Mouse (Mus musculus): ENCODE data around the gene Hand1.
A peak's percentile ranks its signal among the peaks of the same experiment; 100 is the strongest.
"Not testable (repeated sequence)": the region's sequence is repeated elsewhere in the genome, so short reads cannot be mapped to it uniquely, and the experiment has no call there.

Gene Hand1

DNA sequence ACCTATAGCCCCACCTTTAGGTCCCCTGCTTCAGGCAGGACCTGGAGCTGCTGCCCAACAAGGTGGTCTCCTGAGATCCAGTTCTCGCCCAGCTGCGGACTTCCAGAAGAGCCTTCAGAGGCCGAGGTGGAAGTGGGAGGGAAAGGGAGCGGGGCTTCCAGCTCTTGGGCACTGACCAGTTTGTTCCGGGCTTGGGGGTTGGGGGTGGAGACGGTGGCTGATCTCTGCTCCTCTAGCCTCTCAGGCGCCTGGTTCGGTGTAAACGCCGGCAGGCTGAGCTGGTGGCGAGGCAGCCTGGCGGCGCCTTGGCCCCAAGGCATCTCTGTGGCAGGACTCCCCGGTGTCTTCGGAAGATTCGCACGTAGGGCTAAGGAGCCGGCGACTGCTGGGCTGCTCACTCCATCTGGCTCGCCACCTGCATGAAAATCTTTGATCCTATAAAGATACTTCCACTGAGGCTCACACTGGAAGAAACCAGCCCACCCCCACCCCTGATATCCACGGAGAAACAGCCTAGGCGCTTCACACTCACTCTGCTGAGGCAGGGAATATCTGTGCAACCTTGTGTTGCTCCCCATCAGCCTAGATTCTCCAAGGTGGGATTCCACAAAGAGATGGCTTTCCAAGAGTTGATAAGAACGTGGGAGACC lies at the start of gene Hand1:
Hand1 (minus strand) TSS at position 267 of the 650 bp plus-strand sequence.
- no peak for DNase-seq (ENCODE audit: low spot score in 2 of 2)

DNA sequence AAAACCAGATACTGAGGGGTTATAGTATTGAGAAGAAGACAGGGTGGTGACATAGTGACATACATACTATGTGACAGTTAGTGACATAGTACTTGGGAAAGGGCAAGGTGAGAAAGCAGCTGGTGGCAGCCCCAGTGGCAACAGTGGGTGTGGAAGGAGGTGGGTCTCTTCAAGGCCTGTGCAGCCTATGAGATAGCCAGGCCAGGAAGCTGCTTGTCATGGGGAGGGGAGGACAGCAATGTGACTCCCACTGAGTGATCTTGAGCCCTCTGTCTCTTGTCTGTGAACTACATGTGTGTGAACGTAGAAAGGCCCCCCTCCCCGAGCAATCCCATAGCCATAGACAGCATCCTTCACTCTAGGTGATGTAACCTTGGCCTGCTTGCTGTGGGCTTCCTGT lies 43.5 kb upstream of the Hand1 start:
- DNase-seq (ENCODE audit: low spot score in 2 of 2), result no peak

DNA sequence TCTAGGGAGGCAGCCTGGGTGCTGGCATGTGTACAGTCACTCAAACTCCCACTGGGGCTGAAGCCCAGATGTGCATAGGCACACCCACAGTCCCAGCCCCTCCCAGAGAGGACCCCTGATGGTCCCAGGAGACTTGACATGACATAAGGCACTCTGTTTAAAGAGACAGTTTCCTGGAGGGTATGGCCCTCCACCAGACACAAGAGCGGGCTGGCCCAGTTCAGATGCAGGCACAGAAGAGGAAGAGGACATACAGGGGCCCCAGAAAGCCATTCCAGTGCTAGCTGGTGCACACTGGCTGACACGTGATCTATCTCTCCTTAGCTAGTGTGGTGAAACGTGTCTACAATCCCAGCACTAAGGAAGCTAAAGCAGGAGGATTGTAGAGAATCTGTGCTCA lies 40.4 kb upstream of the Hand1 start:
- no peak for DNase-seq (ENCODE audit: low spot score in 2 of 2)

- peak; percentile 4 to 12 for DNase-seq (ENCODE audit: low spot score in 2 of 2)
Measured at GRCm38 (mm10) chr11:57868753-57869460, 36.3 kb upstream of the Hand1 start.

GRCm38 (mm10) chr11:57866466-57866865 lies 33.8 kb upstream of the Hand1 start:
- DNase-seq (ENCODE audit: low spot score in 2 of 2), result no peak

- no peak for DNase-seq (ENCODE audit: low spot score in 2 of 2)
Measured at GRCm38 (mm10) chr11:57864577-57864976, 32.0 kb upstream of the Hand1 start.

DNA sequence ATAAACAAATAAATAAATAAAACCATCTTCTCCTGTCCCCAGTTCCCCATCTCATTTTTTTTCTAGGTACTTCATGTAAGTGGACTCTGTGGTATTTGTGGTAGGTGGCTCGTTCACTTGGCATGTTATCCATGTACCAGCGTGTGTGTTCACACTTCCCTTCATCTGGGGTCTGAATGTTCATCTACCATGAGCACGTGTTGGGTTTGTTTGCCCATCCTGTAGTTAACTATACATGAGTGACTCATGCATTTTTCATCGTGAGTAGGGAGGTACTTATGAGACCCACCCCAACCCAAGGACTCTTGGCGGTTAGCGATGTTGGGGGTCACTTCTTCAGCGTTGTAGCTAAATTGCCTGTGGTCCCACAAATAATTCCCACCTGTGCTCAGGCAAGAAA lies 29.5 kb upstream of the Hand1 start:
- DNase-seq (ENCODE audit: low spot score in 2 of 2), result no peak

DNA sequence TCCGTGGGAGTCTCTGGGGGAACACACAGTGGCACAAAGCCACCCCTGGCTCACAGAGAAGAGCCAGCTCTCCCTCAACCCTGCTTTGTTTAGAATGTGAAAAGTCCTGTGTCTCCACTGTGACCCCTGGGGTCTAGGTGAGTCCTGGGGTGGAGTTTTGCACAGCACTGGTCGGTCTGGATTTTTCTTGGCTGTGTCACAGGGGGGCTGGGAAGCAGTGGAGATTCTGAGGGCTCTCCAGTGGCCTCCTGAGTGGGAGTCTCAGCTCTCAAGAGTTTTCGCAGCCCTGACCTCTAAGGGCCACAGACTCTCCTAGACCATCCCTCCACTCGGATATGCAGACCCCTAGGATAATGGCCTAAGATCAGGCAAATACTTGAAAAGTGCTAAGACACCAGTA lies 25.1 kb upstream of the Hand1 start:
- no peak for DNase-seq (ENCODE audit: low spot score in 2 of 2)

GRCm38 (mm10) chr11:57853571-57853970 lies 21.0 kb upstream of the Hand1 start:
- DNase-seq (ENCODE audit: low spot score in 2 of 2), result no peak

- DNase-seq (ENCODE audit: low spot score in 2 of 2), result no peak
Measured at GRCm38 (mm10) chr11:57850931-57851330, 18.3 kb upstream of the Hand1 start.

GRCm38 (mm10) chr11:57850298-57850697 lies 17.7 kb upstream of the Hand1 start:
- DNase-seq (ENCODE audit: low spot score in 2 of 2), result no peak

- DNase-seq (ENCODE audit: low spot score in 2 of 2), result no peak
Measured at GRCm38 (mm10) chr11:57847396-57847795, 14.8 kb upstream of the Hand1 start.

- not testable (repeated sequence) for DNase-seq (ENCODE audit: low spot score in 2 of 2)
Measured at GRCm38 (mm10) chr11:57846421-57847363, 14.1 kb upstream of the Hand1 start.

GRCm38 (mm10) chr11:57841391-57841790 lies 8.8 kb upstream of the Hand1 start:
- no peak for DNase-seq (ENCODE audit: low spot score in 2 of 2)

- no peak for DNase-seq (ENCODE audit: low spot score in 2 of 2)
Measured at GRCm38 (mm10) chr11:57840986-57841385, 8.4 kb upstream of the Hand1 start.

GRCm38 (mm10) chr11:57837861-57838680 lies 5.5 kb upstream of the Hand1 start:
- no peak for DNase-seq (ENCODE audit: low spot score in 2 of 2)

DNA sequence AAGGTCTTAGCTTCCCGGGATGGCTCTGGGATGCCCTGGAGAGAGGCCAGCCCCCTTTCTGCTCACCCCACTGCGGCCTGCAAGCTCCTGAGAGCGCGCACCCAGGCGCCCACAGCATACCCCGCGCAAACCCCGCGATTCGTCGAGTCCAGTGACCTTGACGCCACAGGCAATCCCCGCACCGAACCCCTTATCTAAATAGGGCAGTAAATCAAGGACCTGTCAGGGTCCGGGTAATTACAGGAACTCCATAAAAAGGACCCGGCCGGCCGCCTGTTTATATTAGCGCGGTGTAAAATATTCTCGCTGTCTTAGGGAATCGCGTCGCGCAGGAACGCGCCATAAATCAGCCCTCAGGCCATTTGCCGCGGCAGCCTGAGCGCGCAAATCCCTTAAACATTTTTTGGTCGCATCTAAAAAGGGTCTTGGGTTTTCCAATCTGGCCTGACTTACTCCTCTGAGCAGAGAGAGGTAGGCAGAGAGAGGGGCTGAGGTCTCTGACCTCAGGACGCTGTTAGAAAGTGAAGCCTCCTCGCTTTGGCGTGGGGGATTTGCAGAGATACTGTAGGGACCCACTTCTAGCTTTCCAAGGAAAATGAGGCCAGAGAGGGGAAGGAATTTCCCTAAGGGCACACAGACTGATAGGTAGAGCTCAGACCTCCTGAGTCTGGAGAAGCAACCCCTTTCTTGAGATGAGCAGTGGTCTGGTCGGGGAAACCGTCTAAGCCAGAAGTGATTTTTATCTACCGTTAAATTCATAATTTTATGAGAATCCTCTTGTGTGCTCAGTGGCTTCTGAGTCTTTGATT lies 4.5 kb upstream of the Hand1 start:
- DNase-seq (ENCODE audit: low spot score in 2 of 2), result no peak

DNA sequence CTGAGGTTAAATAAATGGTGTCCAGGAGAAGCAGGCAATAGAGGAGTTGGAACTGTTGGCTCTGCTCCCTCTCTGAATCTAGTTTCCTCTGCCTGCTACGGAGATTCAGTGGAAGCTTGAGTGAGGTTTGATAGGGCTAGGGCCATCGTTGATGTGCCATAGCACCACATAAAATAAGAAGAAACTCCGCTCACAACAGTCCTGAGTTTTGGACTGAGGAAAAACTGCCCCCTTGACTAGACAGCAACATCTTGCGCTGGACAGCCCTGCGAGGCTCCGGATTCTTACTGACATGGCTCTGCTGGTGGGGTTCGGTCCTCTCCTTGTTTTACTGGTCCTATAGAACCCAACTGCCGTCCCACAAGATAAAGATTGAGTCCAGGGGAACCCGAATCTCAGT lies 3.8 kb upstream of the Hand1 start:
- DNase-seq (ENCODE audit: low spot score in 2 of 2), result no peak

- no peak for DNase-seq (ENCODE audit: low spot score in 2 of 2)
Measured at GRCm38 (mm10) chr11:57835931-57836330, 3.3 kb upstream of the Hand1 start.

DNA sequence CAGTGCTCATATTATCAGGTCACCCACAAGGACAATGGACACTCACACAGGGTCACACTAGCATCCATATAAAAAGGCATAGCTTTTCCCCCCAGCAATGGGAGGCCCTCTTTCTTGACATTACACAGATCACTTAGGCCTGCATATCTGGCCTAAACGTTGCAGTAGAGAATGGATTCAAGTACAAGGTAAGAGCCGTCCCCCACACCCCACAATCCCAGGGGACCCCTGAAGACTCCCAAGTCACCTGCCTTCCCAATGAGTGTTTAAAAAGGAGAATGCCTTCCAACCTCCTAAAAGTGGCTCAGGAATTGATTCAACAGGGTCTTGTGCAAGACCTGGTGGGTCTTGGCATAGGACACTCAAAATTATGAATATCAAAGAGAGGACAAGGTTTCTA lies 2.7 kb upstream of the Hand1 start:
- DNase-seq (ENCODE audit: low spot score in 2 of 2), result no peak

DNA sequence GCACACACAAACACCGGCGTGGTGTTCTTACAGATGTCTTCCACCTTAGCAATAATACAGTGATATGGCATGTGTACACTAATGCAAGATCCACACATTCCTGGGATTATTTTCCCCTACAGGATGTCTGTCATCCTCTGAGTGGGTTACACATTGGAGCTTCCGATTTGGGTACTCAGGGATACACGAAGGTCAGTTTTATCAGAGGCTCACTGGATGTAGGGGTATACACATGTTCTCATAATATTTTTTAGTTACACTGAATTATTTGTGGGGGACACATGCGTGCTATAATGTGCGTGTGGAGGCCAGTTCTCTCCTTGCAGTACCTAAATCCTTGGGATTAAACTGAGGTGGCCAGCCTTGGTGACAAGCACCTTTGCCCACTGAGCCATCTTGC lies 1.4 kb upstream of the Hand1 start:
- DNase-seq (ENCODE audit: low spot score in 2 of 2), result no peak

All from right cerebral cortex, adult 2 months (tissue).